Mouse (Mus musculus): Measurements from ENCODE around the gene Slc30a1. TPM values are rescaled to one million over a fixed set of nuclear protein-coding genes. Genes with fewer than 3 reads are reported as not detected.

The Slc30a1 gene
- total RNA-seq (2021): 10 to 100 TPM; 34.5 to 35.5 TPM

DNA sequence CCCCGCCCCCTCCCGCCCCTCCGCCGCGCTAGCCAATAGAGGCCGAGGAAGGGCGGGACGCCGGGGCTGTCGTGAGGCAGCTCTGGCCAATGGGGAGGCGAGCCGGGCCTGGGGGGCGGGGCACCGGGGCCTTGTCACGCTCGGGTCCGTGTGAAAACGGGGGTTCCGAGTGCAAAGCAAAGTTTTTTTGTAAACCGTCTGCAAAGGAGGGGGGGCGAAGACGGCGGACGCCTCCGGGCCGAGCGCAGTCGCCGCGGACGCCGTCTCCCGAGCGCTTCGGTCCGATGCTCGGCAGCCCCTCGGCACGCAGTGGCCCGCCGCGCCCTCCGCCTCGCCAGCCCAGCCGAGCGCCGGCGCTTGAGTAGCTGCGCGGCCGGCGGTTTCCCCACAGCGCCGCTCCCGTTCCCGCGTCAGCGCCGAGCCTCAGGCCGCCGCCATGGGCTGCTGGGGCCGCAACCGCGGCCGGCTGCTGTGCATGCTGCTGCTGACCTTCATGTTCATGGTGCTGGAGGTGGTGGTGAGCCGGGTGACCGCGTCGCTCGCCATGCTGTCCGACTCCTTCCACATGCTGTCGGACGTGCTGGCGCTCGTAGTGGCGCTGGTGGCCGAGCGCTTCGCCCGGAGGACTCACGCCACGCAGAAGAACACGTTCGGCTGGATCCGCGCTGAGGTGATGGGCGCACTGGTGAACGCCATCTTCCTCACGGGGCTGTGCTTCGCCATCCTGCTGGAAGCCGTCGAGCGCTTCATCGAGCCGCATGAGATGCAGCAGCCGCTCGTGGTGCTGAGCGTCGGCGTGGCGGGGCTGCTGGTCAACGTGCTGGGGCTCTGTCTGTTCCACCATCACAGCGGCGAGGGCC is at the start of gene Slc30a1:
TSS of gene Slc30a1 (plus strand) at position 197 of the 860 bp plus-strand sequence.
- peak; percentile 98 for DNase-seq (ENCODE audit: extremely low spot score in 1 of 2, low spot score in 1 of 2)

DNA sequence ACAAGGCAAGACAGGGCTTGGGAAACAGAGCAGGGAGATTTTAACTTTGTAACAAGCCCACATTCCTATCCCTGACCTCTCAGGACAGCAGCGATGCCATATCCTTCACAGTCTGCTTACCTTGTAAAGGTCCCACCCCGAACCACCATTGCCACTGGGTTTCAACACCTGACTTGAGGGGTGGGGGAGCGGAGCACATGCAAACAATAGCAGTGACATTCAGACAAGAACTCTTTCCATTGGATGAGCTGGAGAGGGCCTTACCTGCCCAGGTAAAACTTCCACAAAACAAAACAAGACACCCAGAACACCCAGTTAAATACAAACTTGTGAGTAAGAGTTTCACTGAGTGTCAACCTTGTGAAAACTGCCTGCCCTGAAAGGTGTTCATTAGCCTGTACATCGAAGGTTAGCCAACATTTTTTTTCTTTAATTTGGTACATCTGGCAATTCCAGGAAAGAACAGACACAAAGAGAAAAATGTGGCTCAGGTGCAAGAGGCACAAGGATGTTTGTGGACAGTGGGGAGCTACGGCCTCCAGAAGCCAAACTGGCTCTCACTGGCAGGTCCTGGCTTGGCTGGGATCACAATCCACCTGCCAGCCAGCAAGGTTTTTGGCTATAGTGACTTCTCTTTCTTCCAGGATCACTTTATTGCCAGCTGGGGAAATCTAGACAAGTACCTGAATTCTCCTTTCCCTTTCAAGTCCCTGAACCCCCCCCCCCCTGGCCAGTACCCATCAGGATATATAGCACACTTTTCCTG is 49.5 kb upstream of the Slc30a1 start:
- DNase-seq (ENCODE audit: extremely low spot score in 1 of 2, low spot score in 1 of 2): no peak

GRCm38 (mm10) chr1:191858136-191858535 is 48.4 kb upstream of the Slc30a1 start:
- no peak for DNase-seq (ENCODE audit: extremely low spot score in 1 of 2, low spot score in 1 of 2)

DNA sequence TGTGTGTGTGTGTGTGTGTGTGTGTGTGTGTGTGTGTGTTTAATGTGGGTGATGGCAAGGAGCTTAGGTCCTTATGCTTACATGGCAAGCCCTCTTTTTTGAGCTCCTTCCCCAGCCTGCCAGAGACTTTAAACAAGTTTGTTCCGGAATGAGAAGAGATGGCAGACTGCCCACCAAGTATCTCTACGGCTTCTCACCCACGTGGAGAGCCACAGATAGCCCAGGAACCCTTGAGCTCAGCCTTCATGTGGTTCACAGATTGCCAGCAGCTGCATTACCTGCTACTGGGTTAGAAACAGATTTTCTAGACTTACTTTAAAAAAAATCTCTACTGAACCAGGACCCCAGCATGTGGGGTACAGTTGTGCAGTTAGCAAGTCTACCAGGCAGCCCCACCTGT is 46.7 kb upstream of the Slc30a1 start:
- DNase-seq (ENCODE audit: extremely low spot score in 1 of 2, low spot score in 1 of 2): no peak

GRCm38 (mm10) chr1:191861247-191861646 is 45.3 kb upstream of the Slc30a1 start:
- no peak for DNase-seq (ENCODE audit: extremely low spot score in 1 of 2, low spot score in 1 of 2)

- DNase-seq (ENCODE audit: extremely low spot score in 1 of 2, low spot score in 1 of 2): no peak
Observed at GRCm38 (mm10) chr1:191863833-191864550, 42.6 kb upstream of the Slc30a1 start.

- DNase-seq (ENCODE audit: extremely low spot score in 1 of 2, low spot score in 1 of 2): no peak
Observed at GRCm38 (mm10) chr1:191864551-191865027, 42.0 kb upstream of the Slc30a1 start.

GRCm38 (mm10) chr1:191872076-191872710 is 34.4 kb upstream of the Slc30a1 start:
- DNase-seq (ENCODE audit: extremely low spot score in 1 of 2, low spot score in 1 of 2): no peak

DNA sequence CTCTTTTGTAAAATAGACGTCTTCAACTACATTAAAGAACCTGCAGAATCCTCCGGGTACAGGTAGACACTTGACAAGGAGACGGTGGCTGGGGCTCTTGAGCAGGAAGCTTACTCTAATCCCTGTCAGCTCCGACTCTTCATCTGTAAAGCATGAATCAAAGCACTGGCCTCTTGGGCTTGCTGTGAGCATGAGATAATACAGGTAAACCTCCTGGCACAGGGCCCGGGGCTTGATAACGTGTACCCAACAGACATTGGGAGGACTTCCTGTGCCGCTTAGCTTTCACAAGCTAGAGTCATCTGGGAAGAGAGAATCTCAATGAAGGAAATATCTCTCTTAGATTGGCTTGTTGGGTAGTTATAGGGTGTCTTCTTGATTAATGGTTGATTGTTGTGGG is 31.6 kb upstream of the Slc30a1 start:
- no peak for DNase-seq (ENCODE audit: extremely low spot score in 1 of 2, low spot score in 1 of 2)

DNA sequence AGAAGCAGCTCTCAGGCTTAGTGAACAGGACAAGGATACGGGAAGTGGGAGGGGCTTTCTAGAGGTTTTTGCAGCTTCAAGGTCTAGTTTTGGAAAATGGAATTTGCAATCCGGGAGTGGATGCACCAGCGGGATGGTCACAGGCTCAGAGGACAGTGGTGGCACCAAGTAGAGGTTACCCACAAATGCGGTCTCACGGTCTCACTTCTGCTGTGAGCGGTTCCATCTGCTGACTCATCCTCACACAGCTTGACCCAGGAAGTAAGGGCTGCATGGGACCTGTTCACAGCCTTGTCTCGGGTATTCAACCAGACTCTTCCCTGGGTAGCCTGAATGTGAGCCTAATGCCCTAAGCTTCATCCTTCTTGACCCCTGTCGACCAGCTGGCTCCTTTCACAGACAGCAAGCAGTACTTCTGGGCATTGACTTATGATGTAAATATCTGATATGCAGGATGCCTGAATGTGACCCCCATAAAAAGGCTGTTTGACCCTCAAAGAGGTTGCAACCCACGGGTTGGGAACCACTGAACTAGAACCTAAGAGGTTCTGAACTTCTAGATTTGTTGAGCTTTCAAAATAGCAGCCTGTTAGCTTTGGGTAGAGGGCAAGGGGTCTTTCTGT is 30.8 kb upstream of the Slc30a1 start:
- DNase-seq (ENCODE audit: extremely low spot score in 1 of 2, low spot score in 1 of 2): no peak

GRCm38 (mm10) chr1:191877681-191878080 is 28.9 kb upstream of the Slc30a1 start:
- no peak for DNase-seq (ENCODE audit: extremely low spot score in 1 of 2, low spot score in 1 of 2)

DNA sequence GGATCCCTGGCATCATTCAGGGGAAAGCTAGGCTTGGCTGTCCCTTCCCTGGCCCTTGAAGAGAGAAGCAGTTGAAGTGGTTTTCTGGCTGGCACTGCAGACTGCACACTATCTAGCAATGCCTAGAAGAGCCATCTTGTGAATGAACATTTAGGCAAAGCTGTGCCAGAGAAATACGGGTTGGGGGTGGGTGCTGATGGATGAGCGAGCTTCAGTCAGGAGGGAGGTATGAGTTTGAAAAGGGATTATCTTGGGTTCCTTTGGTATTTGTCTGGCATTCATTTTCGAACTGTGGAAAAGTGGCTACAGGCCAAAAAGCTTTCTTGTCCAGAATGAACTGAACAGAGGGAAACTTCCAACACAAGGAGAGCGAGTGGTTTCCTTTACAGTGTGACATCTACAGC is 28.0 kb upstream of the Slc30a1 start:
- DNase-seq (ENCODE audit: extremely low spot score in 1 of 2, low spot score in 1 of 2): no peak

GRCm38 (mm10) chr1:191880247-191880646 is 26.3 kb upstream of the Slc30a1 start:
- no peak for DNase-seq (ENCODE audit: extremely low spot score in 1 of 2, low spot score in 1 of 2)

GRCm38 (mm10) chr1:191880921-191881609 is 25.5 kb upstream of the Slc30a1 start:
- DNase-seq (ENCODE audit: extremely low spot score in 1 of 2, low spot score in 1 of 2): no peak

DNA sequence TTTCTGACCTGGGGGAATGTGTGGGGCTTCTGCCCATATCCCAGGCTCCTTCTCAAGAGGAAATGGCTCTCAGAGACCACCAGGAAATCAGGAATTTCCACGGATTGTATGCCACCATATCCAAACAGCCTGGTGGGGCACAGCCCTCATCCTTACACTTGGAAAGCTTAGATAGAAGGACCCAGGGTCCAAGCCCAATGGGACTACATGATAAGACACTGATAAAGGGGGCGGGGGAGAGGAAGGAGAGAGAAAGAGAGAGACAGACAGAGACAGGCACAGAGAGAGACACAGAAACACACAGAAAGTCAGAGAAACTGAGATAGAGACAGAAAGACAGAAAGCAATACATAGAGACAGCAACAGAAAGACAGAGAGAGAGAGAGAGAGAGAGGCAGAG is 24.9 kb upstream of the Slc30a1 start:
- DNase-seq (ENCODE audit: extremely low spot score in 1 of 2, low spot score in 1 of 2): no peak

- no peak for DNase-seq (ENCODE audit: extremely low spot score in 1 of 2, low spot score in 1 of 2)
Observed at GRCm38 (mm10) chr1:191882474-191883206, 23.9 kb upstream of the Slc30a1 start.

GRCm38 (mm10) chr1:191883654-191884053 is 22.9 kb upstream of the Slc30a1 start:
- no peak for DNase-seq (ENCODE audit: extremely low spot score in 1 of 2, low spot score in 1 of 2)

DNA sequence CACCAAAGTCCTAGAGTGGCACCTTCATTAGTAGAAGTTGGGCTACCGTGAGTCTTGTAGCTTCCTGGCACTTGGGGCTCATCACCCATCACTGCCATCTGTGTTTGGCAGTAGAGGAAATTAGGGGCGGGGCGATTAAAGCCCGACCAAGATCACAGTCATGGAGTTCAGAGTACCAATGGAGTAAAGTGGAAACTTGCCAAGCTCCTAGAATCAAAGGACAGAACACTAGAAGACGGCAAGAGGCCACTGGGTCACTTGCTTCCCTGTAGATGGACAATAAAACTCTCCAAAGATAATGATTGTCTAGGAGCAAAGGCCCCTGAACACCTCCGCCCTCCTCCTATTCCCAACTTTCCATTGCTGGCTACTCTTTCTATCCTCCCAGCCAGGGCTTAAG is 14.7 kb upstream of the Slc30a1 start:
- no peak for DNase-seq (ENCODE audit: extremely low spot score in 1 of 2, low spot score in 1 of 2)

DNA sequence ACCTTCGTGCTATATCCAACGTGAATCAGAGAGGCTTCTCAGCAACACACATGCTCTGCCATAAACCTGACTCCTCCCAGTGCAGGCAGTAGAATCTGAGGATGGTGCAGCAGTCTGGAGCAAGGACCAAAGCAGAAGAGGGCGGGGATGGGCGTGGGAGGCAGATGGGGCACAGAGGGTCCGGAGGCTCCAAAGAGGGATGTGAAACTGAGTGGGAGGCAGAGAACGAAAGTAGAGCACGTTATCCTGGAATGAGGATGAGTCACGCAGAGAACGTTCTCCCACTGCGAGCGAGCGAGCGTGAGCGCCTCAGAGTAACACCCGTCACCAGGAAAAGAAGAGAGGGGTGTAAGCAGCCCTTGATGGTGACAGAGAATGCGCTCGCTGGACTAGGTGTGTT is 12.2 kb upstream of the Slc30a1 start:
- peak; percentile 31 to 37 for DNase-seq (ENCODE audit: extremely low spot score in 1 of 2, low spot score in 1 of 2)

All from layer of hippocampus, postnatal 25 days (tissue).